Mouse (Mus musculus) cerebellum, adult 2 months (tissue): ENCODE results near the gene Cabp2. TPM values are rescaled to one million over a fixed set of nuclear protein-coding genes. Genes with fewer than 3 reads are reported as not detected.
"Not testable (repeated sequence)": the region's sequence is repeated elsewhere in the genome, so short reads cannot be mapped to it uniquely, and the experiment has no call there.

Source experiments
- DNase-seq, 2 experiments: peaks; one replicate each; pipeline ENCODE4 v3.0.0; 2021
- H3K27ac ChIP-seq: fragments of 200-500 bp; 2 replicates; pipeline ENCODE4 v1.5.1; 2012; ENCODE audit warnings: low read length, control low read depth, inconsistent platforms; ENCODE audit not compliant: insufficient read depth
- H3K27me3 ChIP-seq: fragments of 200-500 bp; 2 replicates; pipeline ENCODE4 v1.6.1; 2012; ENCODE audit warnings: inconsistent platforms, mild to moderate bottlenecking, low read length, moderate library complexity; ENCODE audit not compliant: control insufficient read depth, insufficient read depth
- H3K4me1 ChIP-seq: fragments of 200-500 bp; 2 replicates; pipeline ENCODE4 v1.6.1; 2011; ENCODE audit warnings: low read length; ENCODE audit not compliant: control insufficient read depth, insufficient read depth
- H3K4me3 ChIP-seq: fragments of 200-500 bp; replicated peaks from 2 replicates; pipeline ENCODE3; 2011; ENCODE audit warnings: mild to moderate bottlenecking, low read depth, low read length, control low read depth; ENCODE audit not compliant: insufficient read depth
- CTCF ChIP-seq: fragments of 200-500 bp; IDR thresholded peaks from 2 replicates; pipeline ENCODE4 v1.5.1; 2011; ENCODE audit warnings: low read depth, mild to moderate bottlenecking, control low read depth, low read length, moderate library complexity, borderline replicate concordance; ENCODE audit not compliant: insufficient read depth
- POLR2A ChIP-seq: fragments of 200-500 bp; IDR thresholded peaks from 2 replicates; pipeline ENCODE4 v1.6.1; 2011; ENCODE audit warnings: low read length, control low read depth, borderline replicate concordance; ENCODE audit not compliant: insufficient read depth
- WGBS: fragments of 180-500 bp; shearing (Covaris S2); methylation state at CpG from one replicate; pipeline ENCODE4 v1.1.7; 2018; 5-methylcytosine and 5-hydroxymethylcytosine counted together
- polyA plus RNA-seq: library from polyadenylated mRNA; depleted of rRNA; stranded (reverse); fragments of >200 nt; gene quantifications from 2 replicates; pipeline ENCODE4 v1.2.3, GENCODE M21; 2012; rRNA removed

Gene Cabp2
- polyA plus RNA-seq, 1 experiment: 5.5 TPM

DNA sequence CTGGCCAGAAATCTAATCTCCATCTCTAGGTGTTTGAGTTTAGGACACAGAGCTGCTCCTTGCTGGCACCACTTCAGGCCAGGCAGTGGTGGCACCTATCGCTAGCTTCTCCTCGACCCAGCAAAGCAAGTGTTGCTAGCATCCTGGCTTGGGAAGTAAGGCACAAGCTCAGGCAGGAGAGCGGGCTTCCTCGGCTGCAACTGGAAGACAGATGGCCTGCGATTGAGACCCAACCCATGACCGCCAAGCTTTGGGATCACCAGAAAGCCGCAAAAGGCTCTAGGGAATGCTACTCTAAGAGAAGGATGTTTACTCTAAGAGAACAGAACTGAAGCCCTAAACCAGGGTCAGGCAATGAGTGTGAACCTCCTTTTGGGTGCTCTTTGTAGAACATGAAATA lies 48.1 kb downstream of the Cabp2 start:
- no peak overlapping the region for H3K27ac ChIP-seq
- no peak for TF ChIP-seq CTCF
- no peak for TF ChIP-seq POLR2A
- DNase-seq: no peak
- H3K4me1 ChIP-seq: peaks cover 6% of the 10 kb centered on the region; the same call in 1 of the 2 replicates
- H3K27me3 ChIP-seq: no peaks in the 10 kb centered on the region
- WGBS: 78% methylated on average over 7 of the region's 7 CpGs
- H3K4me3 ChIP-seq: no peak overlapping the region

DNA sequence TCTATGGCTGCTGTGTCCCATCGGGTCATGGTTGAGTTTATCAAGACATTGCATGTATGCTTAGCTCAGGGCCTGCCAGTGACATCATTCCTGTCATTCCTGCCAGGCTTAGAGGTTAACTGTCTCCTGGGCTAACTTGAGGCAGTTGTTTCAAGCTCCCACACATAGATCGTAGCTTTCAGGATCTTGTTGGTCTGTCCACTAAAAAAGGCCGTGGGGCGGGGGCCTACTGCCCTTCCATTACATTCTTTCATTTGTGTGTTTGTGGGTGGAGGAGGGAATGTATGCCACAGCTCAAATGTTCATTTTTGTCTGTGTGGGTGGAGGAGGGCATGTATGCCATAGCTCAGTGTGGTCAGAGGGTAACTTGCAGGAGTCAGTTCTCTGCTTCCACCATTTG lies 48.7 kb downstream of the Cabp2 start:
- H3K27me3 ChIP-seq: no peaks in the 10 kb centered on the region
- H3K27ac ChIP-seq: no peak overlapping the region
- 93% methylated on average over 4 of the region's 4 CpGs for WGBS
- no peak for DNase-seq
- TF ChIP-seq POLR2A (no peak), CTCF (no peak)
- peaks cover 6% of the 10 kb centered on the region; the same call in 1 of the 2 replicates for H3K4me1 ChIP-seq
- H3K4me3 ChIP-seq: no peak overlapping the region

DNA sequence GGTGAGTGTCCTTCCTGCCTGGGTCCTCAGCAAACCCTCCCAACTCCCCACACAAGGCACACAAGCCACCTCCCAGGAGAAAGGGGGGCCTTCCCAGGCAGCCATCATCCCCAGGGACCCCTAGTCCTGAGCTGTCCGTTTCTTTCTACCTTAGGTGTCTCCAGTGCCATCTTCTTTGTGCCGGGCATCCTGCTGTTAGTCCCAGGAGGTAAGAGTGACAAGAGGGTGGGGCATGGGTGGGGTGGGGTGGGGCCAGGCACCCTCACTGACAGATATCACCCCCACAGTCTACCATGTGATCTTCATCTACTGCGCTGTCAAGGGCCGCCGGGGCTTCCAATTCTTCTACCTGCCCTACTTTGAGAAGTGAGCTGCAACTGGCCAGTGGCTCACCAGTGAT lies 49.7 kb downstream of the Cabp2 start:
- no peak for TF ChIP-seq CTCF
- TF ChIP-seq POLR2A: no peak
- Histone ChIP-seq H3K27ac (no peak overlapping the region), H3K4me1 (peaks cover 6% of the 10 kb centered on the region; the same call in 1 of the 2 replicates), H3K27me3 (no peaks in the 10 kb centered on the region), H3K4me3 (no peak overlapping the region)
- no peak for DNase-seq
- 91% methylated on average over 5 of the region's 5 CpGs for WGBS

DNA sequence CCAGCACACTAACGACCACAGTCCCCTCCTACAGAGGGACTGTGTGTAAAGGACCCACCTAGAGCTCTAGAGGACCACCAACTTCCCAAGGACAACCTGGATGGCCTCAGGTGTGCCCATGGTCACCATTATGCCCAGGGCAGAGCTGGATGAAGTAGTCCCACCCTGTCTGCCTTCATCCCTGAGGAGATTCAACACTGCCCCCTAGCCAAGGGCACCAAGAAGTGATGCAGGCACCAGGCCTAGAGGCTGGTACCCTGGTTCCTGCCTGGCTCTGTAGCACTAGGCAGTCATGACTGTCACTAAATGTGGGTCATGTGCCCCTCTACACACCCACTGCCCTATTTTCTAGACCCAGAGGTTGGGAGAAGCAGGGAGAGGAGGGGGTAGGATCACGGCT lies 50.4 kb downstream of the Cabp2 start:
- Histone ChIP-seq H3K27me3 (no peaks in the 10 kb centered on the region), H3K4me3 (no peak overlapping the region), H3K4me1 (peaks cover 4% of the 10 kb centered on the region; the same call in 1 of the 2 replicates), H3K27ac (no peak overlapping the region)
- DNase-seq: no peak
- TF ChIP-seq POLR2A: no peak
- no peak for TF ChIP-seq CTCF
- WGBS: 87% methylated on average over 2 of the region's 2 CpGs

DNA sequence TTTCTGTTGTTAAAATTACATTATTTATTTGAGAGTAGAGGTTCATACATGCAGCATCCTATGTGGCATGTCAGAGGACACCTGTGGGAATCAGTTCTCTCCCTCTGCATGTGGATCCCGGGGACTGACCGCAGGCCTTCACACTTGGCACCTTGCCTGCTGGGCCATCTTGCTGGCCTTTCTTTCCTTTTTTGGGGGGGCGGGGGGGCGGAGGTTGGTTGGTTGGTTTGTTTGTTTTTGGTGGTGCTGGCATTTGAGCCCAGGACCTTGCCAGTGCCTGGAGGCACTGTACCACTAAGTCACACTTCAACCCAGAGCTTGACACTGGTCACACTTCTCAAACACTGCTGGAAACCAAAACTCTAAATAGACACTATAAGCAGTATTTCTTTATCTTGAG lies 53.0 kb downstream of the Cabp2 start:
- Histone ChIP-seq H3K27ac (no peak overlapping the region), H3K27me3 (no peaks in the 10 kb centered on the region), H3K4me1 (no peaks in the 10 kb centered on the region), H3K4me3 (no peak overlapping the region)
- DNase-seq: peak in 1 of 2 experiments; percentile 4
- WGBS: 63% methylated on average over 4 of the region's 4 CpGs
- TF ChIP-seq POLR2A (no peak), CTCF (no peak)

DNA sequence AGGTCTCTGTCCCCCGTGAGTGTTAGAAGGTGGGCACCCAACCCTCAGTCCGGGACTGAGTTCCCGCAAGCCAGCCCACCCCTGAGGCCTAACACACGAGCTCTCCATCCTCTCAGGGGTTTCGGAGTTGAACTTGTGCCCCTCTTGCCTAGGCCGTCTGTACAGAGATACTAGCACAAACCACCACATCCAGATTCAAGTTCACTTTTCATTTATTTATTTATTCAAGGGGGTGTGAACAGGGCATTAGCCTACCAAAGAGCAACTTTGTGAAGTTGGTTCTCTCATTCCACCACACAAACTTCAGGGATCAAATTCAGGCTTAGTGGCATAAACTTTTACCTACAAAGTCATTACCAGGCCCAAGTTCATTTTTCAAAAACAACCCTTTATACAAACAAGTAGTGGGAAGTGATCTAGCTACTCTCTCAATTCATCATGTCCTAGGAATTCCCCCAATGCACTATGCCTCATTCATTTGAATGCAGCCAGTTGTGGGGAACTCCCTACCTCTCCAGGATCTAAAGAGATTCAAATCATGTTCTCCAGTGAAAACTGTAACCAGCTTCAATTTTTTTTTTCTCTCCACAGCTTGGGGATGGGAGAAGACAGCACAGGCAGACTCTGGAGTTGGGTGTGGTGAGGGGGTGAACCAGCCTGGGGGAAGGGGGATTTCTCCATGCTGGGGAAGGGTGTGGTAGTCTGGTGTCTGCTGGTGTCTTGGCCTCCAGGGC lies 54.0 kb downstream of the Cabp2 start:
- H3K4me1 ChIP-seq, H3K4me3 ChIP-seq, H3K27me3 ChIP-seq, DNase-seq, H3K27ac ChIP-seq: not testable (repeated sequence)
- WGBS: 85% methylated on average over 6 of the region's 6 CpGs

DNA sequence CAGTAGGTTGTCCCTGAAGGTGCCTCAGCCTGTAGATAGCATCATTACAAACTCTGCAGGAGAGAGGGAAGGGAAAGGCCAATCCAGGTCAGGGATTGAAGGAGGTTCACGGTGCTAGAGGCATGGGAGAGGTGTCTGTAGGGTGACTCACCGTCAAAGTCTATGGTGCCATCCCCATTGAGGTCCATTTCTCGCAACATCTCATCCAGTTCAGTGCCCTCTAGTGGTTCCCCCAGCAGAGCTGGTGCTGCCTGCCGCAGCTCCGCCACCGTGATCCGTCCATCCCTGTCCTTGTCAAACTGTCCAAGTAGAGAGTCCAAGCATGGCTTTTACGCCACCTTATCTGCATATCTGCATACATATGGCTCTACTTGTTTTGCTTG lies 54.6 kb downstream of the Cabp2 start:
- TF ChIP-seq CTCF: peak; percentile 59; the same call in 1 of the 2 replicates
- peak; percentile 36 to 37 for DNase-seq
- 12% methylated on average over 8 of the region's 8 CpGs for WGBS
- H3K27me3 ChIP-seq, H3K4me3 ChIP-seq, H3K27ac ChIP-seq, H3K4me1 ChIP-seq: not testable (repeated sequence)

DNA sequence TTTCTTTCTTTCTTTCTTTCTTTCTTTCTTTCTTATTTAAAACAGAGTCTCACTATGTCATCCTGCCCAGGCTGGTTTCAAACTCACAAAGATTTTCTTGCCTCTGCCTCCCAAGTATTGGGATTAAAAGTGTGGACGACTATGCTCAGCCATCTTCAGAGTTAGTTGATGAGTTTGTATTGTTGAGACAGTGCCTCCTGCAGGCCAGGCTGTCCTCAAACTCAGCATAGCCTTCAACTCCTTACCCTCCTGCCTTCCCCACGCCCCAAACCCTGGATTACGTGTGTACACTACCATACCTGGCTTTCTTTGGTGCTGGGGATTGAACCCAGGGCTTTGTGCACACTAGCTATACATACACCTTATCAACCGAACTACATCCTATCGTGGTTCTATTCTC lies 55.1 kb downstream of the Cabp2 start:
- WGBS: 82% methylated on average over 5 of the region's 5 CpGs
- no peak overlapping the region for H3K4me3 ChIP-seq

More for the DNA sequence above, 55.1 kb downstream of the Cabp2 start:
- TF ChIP-seq CTCF (no peak), POLR2A (no peak)
- no peak for DNase-seq
- H3K27ac ChIP-seq: no peak overlapping the region
- H3K27me3 ChIP-seq: no peaks in the 10 kb centered on the region
- H3K4me1 ChIP-seq: no peaks in the 10 kb centered on the region

Other genes starting within 250 kb of the Cabp2 start
- 118 and 132 TPM in 2 replicates for gene Chka, start 229.8 kb upstream of the Cabp2 start, polyA plus RNA-seq
- 29.9 and 32.3 TPM in 2 replicates for gene Tcirg1, start 174.4 kb upstream of the Cabp2 start, polyA plus RNA-seq
- gene Ndufs8, start 168.8 kb upstream of the Cabp2 start, polyA plus RNA-seq: 363 and 369 TPM in 2 replicates
- gene Aldh3b1, start 151.8 kb upstream of the Cabp2 start, polyA plus RNA-seq: 7.0 and 8.0 TPM in 2 replicates
- 14.3 and 14.5 TPM in 2 replicates for gene Unc93b1, start 146.4 kb upstream of the Cabp2 start, polyA plus RNA-seq
- 0.11 and 0.21 TPM in 2 replicates for gene Aldh3b3, start 122.9 kb upstream of the Cabp2 start, polyA plus RNA-seq
- 0.32 and 0.36 TPM in 2 replicates for gene Aldh3b2, start 109.2 kb upstream of the Cabp2 start, polyA plus RNA-seq
- gene Acy3, start 95.0 kb upstream of the Cabp2 start, polyA plus RNA-seq: 9.7 and 10.8 TPM in 2 replicates
- gene Tbx10, start 88.8 kb upstream of the Cabp2 start, polyA plus RNA-seq: 0.08 and 0.33 TPM in 2 replicates
- gene Nudt8, start 81.0 kb upstream of the Cabp2 start, polyA plus RNA-seq: 8.4 and 9.4 TPM in 2 replicates
- gene Gm49405, start 81.0 kb upstream of the Cabp2 start, polyA plus RNA-seq: 4.8 and 5.5 TPM in 2 replicates
- gene Doc2g, start 78.3 kb upstream of the Cabp2 start, polyA plus RNA-seq: 15.8 and 19.9 TPM in 2 replicates
- gene Ndufv1, start 68.8 kb upstream of the Cabp2 start, polyA plus RNA-seq: 331 and 332 TPM in 2 replicates
- 517 and 561 TPM in 2 replicates for gene Gstp1, start 43.6 kb upstream of the Cabp2 start, polyA plus RNA-seq
- gene Gstp2, start 35.6 kb upstream of the Cabp2 start, polyA plus RNA-seq: 8.0 and 10.0 TPM in 2 replicates
- gene Gstp3, start 22.0 kb upstream of the Cabp2 start, polyA plus RNA-seq: not detected in 2 replicates
- gene Cdk2ap2, start 15.6 kb downstream of the Cabp2 start, polyA plus RNA-seq: 88.7 and 97.0 TPM in 2 replicates
- gene Pitpnm1, start 18.4 kb downstream of the Cabp2 start, polyA plus RNA-seq: 568 and 602 TPM in 2 replicates
- 207 and 209 TPM in 2 replicates for gene Aip, start 44.3 kb downstream of the Cabp2 start, polyA plus RNA-seq
- 0.11 and 0.13 TPM in 2 replicates for gene Gpr152, start 58.2 kb downstream of the Cabp2 start, polyA plus RNA-seq
- 0.06 and 0.16 TPM in 2 replicates for gene Cabp4, start 62.5 kb downstream of the Cabp2 start, polyA plus RNA-seq
- gene Coro1b, start 67.0 kb downstream of the Cabp2 start, polyA plus RNA-seq: 240 and 294 TPM in 2 replicates
- 0.98 and 1.2 TPM in 2 replicates for gene Ptprcap, start 72.0 kb downstream of the Cabp2 start, polyA plus RNA-seq
- gene Rps6kb2, start 81.8 kb downstream of the Cabp2 start, polyA plus RNA-seq: 93.6 and 95.0 TPM in 2 replicates
- 25.8 and 31.2 TPM in 2 replicates for gene Carns1, start 93.9 kb downstream of the Cabp2 start, polyA plus RNA-seq
- 1.1 and 1.4 TPM in 2 replicates for gene Tbc1d10c, start 109.7 kb downstream of the Cabp2 start, polyA plus RNA-seq
- gene Ppp1ca, start 110.5 kb downstream of the Cabp2 start, polyA plus RNA-seq: 316 and 348 TPM in 2 replicates
- gene Rad9a, start 120.1 kb downstream of the Cabp2 start, polyA plus RNA-seq: 31.9 and 37.6 TPM in 2 replicates
- gene Clcf1, start 132.7 kb downstream of the Cabp2 start, polyA plus RNA-seq: 4.3 and 5.0 TPM in 2 replicates
- 0.77 TPM in 1 of 2 replicates, not detected in the other for gene AC109138.7, start 132.8 kb downstream of the Cabp2 start, polyA plus RNA-seq
- gene Pold4, start 150.3 kb downstream of the Cabp2 start, polyA plus RNA-seq: 39.3 and 40.1 TPM in 2 replicates
- 139 and 151 TPM in 2 replicates for gene Ssh3, start 187.6 kb downstream of the Cabp2 start, polyA plus RNA-seq
- gene Ankrd13d, start 201.6 kb downstream of the Cabp2 start, polyA plus RNA-seq: 74.3 and 76.1 TPM in 2 replicates
- 226 and 239 TPM in 2 replicates for gene Grk2, start 224.6 kb downstream of the Cabp2 start, polyA plus RNA-seq